Mouse (Mus musculus) spleen, adult 18-20 months (tissue): ENCODE measurements around the gene Alg11.

ENCODE experiments used
- DNase-seq, 2 experiments: peaks; one replicate each; pipeline ENCODE4 v3.0.0; 2022; ENCODE audit warnings: mixed read lengths in 2 of 2

Gene Alg11

DNA sequence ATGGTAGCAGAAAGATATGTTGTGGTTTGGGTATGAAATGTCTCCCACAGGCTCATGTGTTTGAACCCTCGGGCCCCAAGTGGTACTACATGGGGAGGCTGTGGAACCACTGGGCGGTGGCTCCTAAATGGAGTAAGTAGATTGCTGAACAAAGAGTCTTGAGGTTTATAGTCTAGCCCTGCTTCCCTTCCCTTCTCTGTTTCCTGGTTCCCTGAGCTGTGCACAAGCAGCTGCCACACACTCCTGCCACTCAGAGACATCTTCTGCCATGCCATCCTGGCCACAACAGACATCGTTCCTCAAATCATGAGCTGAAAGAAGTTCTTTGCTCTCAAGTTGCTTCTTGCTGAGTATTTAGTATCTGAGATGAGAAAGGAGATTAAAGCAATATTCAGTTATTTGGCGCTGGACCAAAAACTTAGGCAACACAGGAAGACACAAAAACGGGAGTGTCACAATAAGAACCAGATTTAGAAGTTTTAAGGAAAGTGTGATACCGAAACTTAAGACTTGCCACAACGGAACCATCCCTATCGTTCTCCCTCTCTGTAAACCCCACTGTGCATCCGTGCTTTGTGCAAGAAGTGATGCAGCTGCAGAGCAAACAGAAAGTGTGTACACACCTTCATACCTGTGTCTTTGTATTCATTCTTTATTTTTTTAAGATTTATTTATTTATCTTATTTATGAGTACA, 18.9 kb downstream of the Alg11 start:
- no peak for DNase-seq

DNA sequence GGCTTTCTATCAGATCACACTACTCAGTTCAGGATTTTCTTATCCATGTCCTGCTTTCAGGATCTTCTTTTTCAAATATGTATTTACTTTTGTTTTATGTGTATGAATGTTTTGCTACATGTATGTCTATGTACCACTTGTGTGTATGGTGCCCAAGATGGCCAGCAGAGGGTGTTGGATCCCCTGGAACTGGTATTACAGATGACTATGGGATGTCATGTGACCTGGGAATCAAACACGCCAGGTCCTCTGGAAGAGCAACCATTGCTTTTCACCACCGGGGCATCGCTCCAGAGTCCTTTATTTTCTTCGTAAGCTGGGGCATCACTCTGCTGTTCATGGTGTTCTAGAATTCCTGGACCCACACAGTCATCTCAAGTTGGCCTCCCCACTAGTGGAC, 28.7 kb downstream of the Alg11 start:
- DNase-seq, result no peak

GRCm38 (mm10) chr8:22091568-22091967, 31.0 kb downstream of the Alg11 start:
- DNase-seq, result no peak

DNA sequence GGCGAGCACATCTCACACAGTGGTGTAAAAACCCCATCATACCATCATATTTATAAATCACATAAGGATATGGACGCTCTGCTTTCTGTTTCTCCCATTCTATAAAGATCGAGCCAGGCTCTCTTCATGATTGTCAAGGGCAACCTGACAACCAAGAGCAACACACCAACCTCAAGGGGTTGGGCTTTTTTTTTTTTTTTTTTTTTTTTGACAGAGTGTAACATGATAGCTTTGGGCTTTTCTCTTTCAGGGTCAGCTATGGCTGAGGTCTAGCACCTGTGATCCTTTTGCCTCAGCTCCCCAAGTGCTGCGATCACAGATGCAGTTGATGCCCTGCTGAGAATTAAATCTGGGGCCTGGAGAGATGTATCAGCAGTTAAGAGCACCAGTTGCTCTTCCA, 46.5 kb downstream of the Alg11 start:
- DNase-seq, result no peak
